In the genomic region with DNA sequence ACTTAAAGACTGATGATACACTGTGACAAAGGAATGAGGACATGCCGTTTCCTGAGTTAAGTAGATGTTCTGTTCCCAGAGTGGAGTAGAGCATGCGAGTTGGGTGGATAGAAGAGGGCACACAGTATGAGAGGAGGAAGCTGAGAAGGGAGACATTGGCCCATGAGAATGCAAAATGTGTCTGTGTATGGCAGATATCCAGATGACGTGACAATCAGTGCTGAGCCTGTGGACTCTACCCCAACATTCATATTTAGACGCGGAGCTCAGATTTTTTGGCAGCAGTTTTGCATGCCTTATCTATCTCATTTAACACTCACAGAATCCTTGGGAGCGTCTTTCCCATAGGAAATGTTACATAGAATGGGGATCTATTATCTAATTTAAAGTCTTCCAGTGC, we compare ENCODE assay signal across 27 mouse cellular contexts. TPM values are rescaled to one million over a fixed set of nuclear protein-coding genes. Genes with fewer than 3 reads are reported as not detected.
DNase-seq lines count a peak whose midpoint lies in the region; ATAC-seq and TF ChIP-seq lines count a peak whose summit lies in the region.
"Had no signal": no experiment of that assay in that cellular context is flagged by ENCODE, and none has a peak within 500 bp of the region (broad histone marks: within the 10 kb centered on the region; RNA-seq: fewer than 3 reads in every experiment).

No protein-coding gene starts in this region.

- no peak overlapping the region for H3K9ac ChIP-seq in heart, postnatal 0 days (replicated peaks; ENCODE audit: low read depth, low read length)
- H3K9ac ChIP-seq in liver, adult 2 months (ENCODE audit: low read depth, low read length) = no peak overlapping the region
- no peak overlapping the region for H3K9ac ChIP-seq in liver, embryonic 11.5 days (ENCODE audit: low read depth, low read length)
- no peak overlapping the region for H3K9ac ChIP-seq in MEL (ENCODE audit: control insufficient read depth, low read depth, low read length, poor library complexity, severe bottlenecking)
- H3K9ac ChIP-seq: embryonic facial prominence, embryonic 13.5 days; forebrain, embryonic 12.5 days; forebrain, embryonic 15.5 days; hindbrain, embryonic 14.5 days had no signal

- peak; percentile 35 for ATAC-seq in frontal cortex, adult (ENCODE audit: low TSS enrichment)
- ATAC-seq in heart, postnatal 0 days (ENCODE audit: insufficient read depth, low read depth) = 0 out of 2 replicates have a peak, but pooled peaks have one; percentile 27
- ATAC-seq in liver, embryonic 11.5 days (replicated peaks; ENCODE audit: low FRiP score) = no peak
- ATAC-seq: forebrain, embryonic 15.5 days; hindbrain, postnatal 0 days; inflammation-experienced regulatory T-cells, adult 6 months; intestine, embryonic 16.5 days; Patski had no signal

- no peak for TF ChIP-seq EP300 in heart, postnatal 0 days (IDR thresholded peaks at IDR 0.05; ENCODE audit: low read depth)
- TF ChIP-seq EP300 in MEL (IDR thresholded peaks at IDR 0.05; ENCODE audit: low read depth in 1 of 2, low read length in 2 of 2) = no peak

- H3K36me3 ChIP-seq in heart, postnatal 0 days (replicated peaks; ENCODE audit: control insufficient read depth, insufficient read depth, low read length) = no peaks in the 10 kb centered on the region
- no peaks in the 10 kb centered on the region for H3K36me3 ChIP-seq in liver, adult 2 months (ENCODE audit: control insufficient read depth, insufficient read depth, low read length)
- H3K36me3 ChIP-seq in liver, embryonic 11.5 days (ENCODE audit: control insufficient read depth, insufficient read depth, low read length) = no peaks in the 10 kb centered on the region
- H3K36me3 ChIP-seq in MEL (ENCODE audit: control insufficient read depth in 1 of 2, insufficient read depth in 2 of 2, low read length in 2 of 2) = peaks cover 3 to 17% of the 10 kb centered on the region in 2 experiments
- H3K36me3 ChIP-seq: embryonic facial prominence, embryonic 10.5 days; embryonic facial prominence, embryonic 13.5 days; forebrain, embryonic 12.5 days; forebrain, embryonic 15.5 days had no signal

- no peak for TF ChIP-seq POLR2A in liver, adult 2 months (IDR thresholded peaks at IDR 0.05; ENCODE audit: extremely low read depth, insufficient read depth, low read length)
- no peak for TF ChIP-seq POLR2A in MEL (IDR thresholded peaks at IDR 0.05; ENCODE audit: control insufficient read depth in 1 of 2, insufficient read depth in 1 of 2, low read depth in 1 of 2, low read length in 2 of 2, poor library complexity in 1 of 2)

- H3K4me2 ChIP-seq in heart, postnatal 0 days (ENCODE audit: low read depth, low read length) = 0 out of 2 replicates have a peak overlapping the region, but pooled peaks have one; percentile 15
- H3K4me2 ChIP-seq in liver, embryonic 11.5 days = no peak overlapping the region
- H3K4me2 ChIP-seq: embryonic facial prominence, embryonic 13.5 days; forebrain, embryonic 12.5 days; forebrain, embryonic 15.5 days; heart, embryonic 11.5 days; hindbrain, embryonic 14.5 days had no signal

- H3K4me1 ChIP-seq in heart, postnatal 0 days (ENCODE audit: control insufficient read depth, insufficient read depth) = peaks cover 16% of the 10 kb centered on the region
- peaks cover 15% of the 10 kb centered on the region for H3K4me1 ChIP-seq in liver, adult 2 months (ENCODE audit: control insufficient read depth, insufficient read depth, low read length)
- peaks cover 4% of the 10 kb centered on the region; the same call in 1 of the 2 replicates for H3K4me1 ChIP-seq in liver, embryonic 11.5 days (replicated peaks; ENCODE audit: control insufficient read depth, insufficient read depth, low read length)
- H3K4me1 ChIP-seq in MEL (ENCODE audit: control insufficient read depth in 1 of 2, insufficient read depth in 2 of 2, low read length in 2 of 2) = peaks cover 7 to 10% of the 10 kb centered on the region in 2 experiments; a peak in 3 of 4 replicates

- WGBS in heart, postnatal 0 days = 21% methylated on average over 6 of the region's 6 CpGs
- 20% methylated on average over 6 of the region's 6 CpGs for WGBS in liver, adult 2 months
- 75% methylated on average over 6 of the region's 6 CpGs for WGBS in liver, embryonic 11.5 days

- no peaks in the 10 kb centered on the region for H3K27me3 ChIP-seq in heart, postnatal 0 days (ENCODE audit: control insufficient read depth, insufficient read depth, low read length)
- no peaks in the 10 kb centered on the region for H3K27me3 ChIP-seq in liver, adult 2 months (ENCODE audit: control insufficient read depth, insufficient read depth, low read length)
- no peaks in the 10 kb centered on the region for H3K27me3 ChIP-seq in liver, embryonic 11.5 days (replicated peaks; ENCODE audit: control insufficient read depth, insufficient read depth, low read length)
- H3K27me3 ChIP-seq in MEL (ENCODE audit: control insufficient read depth in 1 of 2, insufficient read depth in 2 of 2, low read length in 2 of 2) = no peaks in the 10 kb centered on the region
- H3K27me3 ChIP-seq: embryonic facial prominence, embryonic 13.5 days; forebrain, embryonic 12.5 days; forebrain, embryonic 15.5 days; Patski had no signal

- no peak overlapping the region for H3K4me3 ChIP-seq in heart, postnatal 0 days (ENCODE audit: low read depth, low read length)
- H3K4me3 ChIP-seq in liver, adult 2 months (ENCODE audit: insufficient read depth, low read depth, low read length) = no peak overlapping the region
- no peak overlapping the region for H3K4me3 ChIP-seq in liver, embryonic 11.5 days (ENCODE audit: low read depth, low read length)
- no peak overlapping the region for H3K4me3 ChIP-seq in MEL (ENCODE audit: control insufficient read depth in 1 of 2, insufficient read depth in 1 of 2, low read depth in 2 of 2, low read length in 2 of 2)
- H3K4me3 ChIP-seq: embryonic facial prominence, embryonic 10.5 days; embryonic facial prominence, embryonic 13.5 days; erythroblast, embryonic 14.5 days; forebrain, embryonic 12.5 days; forebrain, embryonic 15.5 days had no signal

- no peak overlapping the region for H3K27ac ChIP-seq in heart, postnatal 0 days (ENCODE audit: low read depth)
- H3K27ac ChIP-seq in liver, adult 2 months (replicated peaks; ENCODE audit: insufficient read depth, low read depth, low read length) = no peak overlapping the region
- H3K27ac ChIP-seq in liver, embryonic 11.5 days (ENCODE audit: low read depth, low read length) = no peak overlapping the region
- no peak overlapping the region for H3K27ac ChIP-seq in MEL (ENCODE audit: control insufficient read depth, low read depth, low read length)
- H3K27ac ChIP-seq: embryonic facial prominence, embryonic 10.5 days; embryonic facial prominence, embryonic 13.5 days; forebrain, embryonic 12.5 days; forebrain, embryonic 15.5 days; hindbrain, embryonic 14.5 days; hindbrain, postnatal 0 days had no signal

- DNase-seq in frontal cortex, postnatal 36 days (ENCODE audit: low spot score in 2 of 2) = no peak
- no peak for DNase-seq in heart, postnatal 0 days (ENCODE audit: low spot score)
- DNase-seq in heart, adult 11 months = no peak
- peak; percentile 69 for DNase-seq in liver, adult 2 months (ENCODE audit: extremely low read depth, low read depth, low spot score)
- DNase-seq in liver, embryonic 11.5 days (ENCODE audit: low spot score) = no peak
- DNase-seq in MEL (ENCODE audit: low read depth, low spot score) = no peak
- DNase-seq in right cerebral cortex, postnatal 36 days (ENCODE audit: low spot score in 2 of 2) = no peak
- DNase-seq: adrenal gland, adult 2 months; adrenal gland, postnatal 14 days; cerebellum, adult 11-12 months; cerebellum, adult 8-10 months; cerebellum, postnatal 10 days; cerebellum, postnatal 36 days; embryo, embryonic 11 days; gastrocnemius, postnatal 36 days had no signal

- TF ChIP-seq CTCF in heart, postnatal 0 days (IDR thresholded peaks at IDR 0.05; ENCODE audit: low read depth) = no peak
- TF ChIP-seq CTCF in liver, adult 2 months (IDR thresholded peaks at IDR 0.05; ENCODE audit: low read depth, low read length) = no peak
- TF ChIP-seq CTCF in MEL (IDR thresholded peaks at IDR 0.05 in 2 of 3, conservative IDR thresholded peaks at IDR 0.05 in 1 of 3; ENCODE audit: control insufficient read depth in 1 of 3, insufficient read depth in 1 of 3, low read depth in 2 of 3, low read length in 3 of 3, poor library complexity in 1 of 3, severe bottlenecking in 1 of 3) = no peak

- TF ChIP-seq RAD21 in MEL (IDR thresholded peaks at IDR 0.05; ENCODE audit: low read depth, low read length) = no peak

- H3K79me2 ChIP-seq in liver, adult 2 months (ENCODE audit: control insufficient read depth, insufficient read depth, low read length) = peaks cover 47% of the 10 kb centered on the region
- H3K79me2 ChIP-seq in MEL (ENCODE audit: control insufficient read depth, insufficient read depth, low read length, poor library complexity) = peaks cover 13% of the 10 kb centered on the region; the same call in 1 of the 2 replicates

- H3K9me3 ChIP-seq in heart, postnatal 0 days (replicated peaks; ENCODE audit: control insufficient read depth, low read length) = no peaks in the 10 kb centered on the region
- H3K9me3 ChIP-seq in liver, embryonic 11.5 days (ENCODE audit: control insufficient read depth, low read length) = no peaks in the 10 kb centered on the region
- H3K9me3 ChIP-seq in MEL (replicated peaks; ENCODE audit: insufficient read depth, low read length) = no peaks in the 10 kb centered on the region
- H3K9me3 ChIP-seq: embryonic facial prominence, embryonic 10.5 days; embryonic facial prominence, embryonic 13.5 days; forebrain, embryonic 12.5 days; forebrain, embryonic 15.5 days had no signal

TF ChIP-seq in MEL, 35 proteins besides CTCF, POLR2A, EP300 and RAD21:
- no peak for TF ChIP-seq MAFK (IDR thresholded peaks at IDR 0.05; ENCODE audit: borderline replicate concordance, low read depth, low read length)
- TF ChIP-seq TAL1 (IDR thresholded peaks at IDR 0.05; ENCODE audit: low read length) = no peak
- TF ChIP-seq MYB (IDR thresholded peaks at IDR 0.05; ENCODE audit: low read depth, low read length) = no peak
- peak; percentile 40; the same call in 1 of the 2 replicates for TF ChIP-seq RCOR1 (IDR thresholded peaks at IDR 0.05; ENCODE audit: low read depth, low read length)
- no peak for TF ChIP-seq ZNF384 (IDR thresholded peaks at IDR 0.05; ENCODE audit: low read depth, low read length)
- no peak for TF ChIP-seq MYC (IDR thresholded peaks at IDR 0.05; ENCODE audit: low read depth, low read length)

RNA-seq across cellular contexts. Expression of gene Stim2, which starts 9.3 kb away (rescaled TPM):
- total RNA-seq in heart, postnatal 0 days (2014; rRNA removed; ENCODE audit: low replicate concordance) = 16.3 and 17.2 TPM in 2 replicates
- polyA plus RNA-seq in heart, postnatal 0 days (2015; fragmentation: Nextera tagmentation; extraction: Ambion mirVana) = 7.1 and 7.8 TPM in 2 replicates
- total RNA-seq in liver, adult 2 months (2014; rRNA removed) = 13.2 and 13.7 TPM in 2 replicates
- 7.1 and 12.2 TPM in 2 replicates for polyA plus RNA-seq in liver, adult 2 months (2012; rRNA removed)
- polyA plus RNA-seq in liver, embryonic 11.5 days (2014; fragmentation: Nextera tagmentation; extraction: Ambion mirVana) = 12.0 and 13.2 TPM in 2 replicates
- total RNA-seq in MEL (2012; rRNA removed) = 11.7 and 14.5 TPM in 2 replicates
- polyA plus RNA-seq in MEL (2012; ENCODE audit: insufficient read depth in 1 of 2, insufficient read length in 2 of 2, low read depth in 1 of 2, low replicate concordance in 2 of 2, missing spikeins in 1 of 2) = 10 to 100 TPM in 1 of 2 experiments, not detected in 1; 18.6 TPM
